Mouse (Mus musculus): ENCODE measurements around the gene Rap1gap2. TPM values are rescaled to one million over a fixed set of nuclear protein-coding genes. Genes with fewer than 3 reads are reported as not detected.

Gene Rap1gap2
- polyA plus RNA-seq, 1 experiment from 2014 or later = 8.9 TPM

DNA sequence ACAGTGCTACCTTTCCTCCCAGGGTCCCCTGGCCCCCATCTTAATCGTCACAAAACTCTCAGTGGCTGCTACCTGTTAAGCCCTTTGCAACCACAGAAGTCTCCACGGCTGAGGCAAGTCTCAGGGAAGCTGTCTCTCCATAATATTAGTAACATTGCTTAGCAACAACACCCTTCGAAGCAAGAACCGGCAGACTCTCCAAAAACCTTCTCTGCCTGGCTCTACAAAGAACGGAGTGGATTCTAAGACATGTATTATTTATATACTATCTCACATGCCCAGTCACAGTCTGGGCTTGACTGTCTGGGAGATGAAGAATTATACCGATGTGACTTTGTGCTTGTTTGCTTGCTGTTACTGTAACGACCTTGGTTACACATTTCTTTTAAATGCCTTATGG lies 83.2 kb downstream of the Rap1gap2 start:
- H3K27ac ChIP-seq (replicated peaks) = no peak overlapping the region
- H3K4me3 ChIP-seq = no peak overlapping the region
- H3K4me2 ChIP-seq (replicated peaks) = no peak overlapping the region
- H3K27me3 ChIP-seq = peaks cover 19% of the 10 kb centered on the region; the same call in 1 of the 2 replicates
- no peaks in the 10 kb centered on the region for H3K9me3 ChIP-seq
- 62% methylated on average over 7 of the region's 7 CpGs for WGBS
- H3K36me3 ChIP-seq = no peaks in the 10 kb centered on the region
- ATAC-seq (replicated peaks) = no peak
- peaks cover 17% of the 10 kb centered on the region for H3K4me1 ChIP-seq
- H3K9ac ChIP-seq (replicated peaks) = no peak overlapping the region

DNA sequence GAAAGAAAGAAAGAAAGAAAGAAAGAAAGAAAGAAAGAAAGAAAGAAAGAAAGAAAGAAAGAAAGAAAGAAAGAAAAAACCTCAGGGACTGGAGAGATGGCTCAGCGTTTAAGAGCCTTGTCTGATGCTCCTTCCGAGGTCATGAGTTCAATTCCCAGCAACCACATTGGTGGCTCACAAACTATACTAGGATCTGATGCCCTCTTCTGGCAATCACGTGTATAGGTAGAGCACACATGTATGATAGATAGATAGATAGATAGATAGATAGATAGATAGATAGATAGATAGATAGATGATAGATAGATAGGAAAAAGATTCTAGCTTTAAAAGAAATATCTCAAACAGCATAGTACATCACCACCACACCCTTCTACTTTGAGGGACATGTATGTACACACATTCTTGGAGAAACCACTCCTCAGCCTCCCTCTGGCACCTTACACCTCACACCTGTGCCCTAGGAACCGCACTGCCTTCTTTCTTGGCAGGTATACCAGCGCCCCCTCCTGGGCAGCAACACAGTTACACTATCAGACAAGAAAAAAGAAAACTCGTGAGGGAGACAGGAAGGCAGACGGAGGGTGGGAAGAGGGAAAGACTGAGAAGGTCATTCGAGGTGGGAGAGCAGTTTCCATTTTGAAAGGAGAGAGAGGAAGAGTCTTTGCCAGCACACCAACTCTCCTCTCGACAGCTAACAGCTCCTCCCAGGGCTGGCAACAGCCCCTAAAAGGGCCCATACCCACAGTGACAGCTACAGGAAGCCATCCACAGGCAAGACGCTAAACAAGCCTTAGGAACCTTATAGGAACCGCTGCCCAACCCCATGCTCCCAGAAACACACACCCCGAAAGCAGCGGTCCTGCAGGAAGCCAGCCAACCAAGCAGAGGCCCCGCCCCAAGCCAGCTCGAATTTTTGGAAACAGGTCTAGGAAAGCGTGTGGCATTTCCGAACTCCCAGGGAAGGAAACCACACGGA lies 84.2 kb downstream of the Rap1gap2 start:
- no peaks in the 10 kb centered on the region for H3K36me3 ChIP-seq
- H3K27me3 ChIP-seq = peaks cover 20% of the 10 kb centered on the region; the same call in 1 of the 2 replicates
- no peak overlapping the region for H3K4me3 ChIP-seq
- WGBS = 22% methylated on average over 18 of the region's 18 CpGs
- H3K4me2 ChIP-seq (replicated peaks) = peak overlapping the region; percentile 17; the same call in 1 of the 2 replicates
- H3K4me1 ChIP-seq = peaks cover 24% of the 10 kb centered on the region
- H3K27ac ChIP-seq (replicated peaks) = no peak overlapping the region
- no peak for ATAC-seq (replicated peaks)
- H3K9me3 ChIP-seq = no peaks in the 10 kb centered on the region
- no peak overlapping the region for H3K9ac ChIP-seq (replicated peaks)

DNA sequence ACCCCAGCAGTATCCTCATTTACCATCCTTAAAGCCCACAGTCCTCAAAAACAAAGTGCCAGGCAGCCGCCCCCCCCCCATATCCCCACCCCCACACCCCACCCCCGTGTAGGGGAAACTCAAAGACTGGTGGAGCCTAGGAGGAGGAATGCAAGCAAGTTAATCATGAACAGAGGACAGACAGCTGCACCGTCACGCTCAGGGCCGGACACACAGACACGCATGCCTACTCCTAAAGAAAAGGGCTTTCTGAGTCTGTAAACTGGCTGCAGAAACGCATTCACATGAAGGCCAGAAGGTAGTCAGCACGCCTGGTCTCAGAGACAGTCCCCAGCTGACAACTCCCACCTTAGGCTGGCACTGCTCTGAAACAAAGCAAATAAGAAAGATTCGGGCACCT lies 85.1 kb downstream of the Rap1gap2 start:
- no peak overlapping the region for H3K9ac ChIP-seq (replicated peaks)
- no peak overlapping the region for H3K4me3 ChIP-seq
- 64% methylated on average over 9 of the region's 9 CpGs for WGBS
- no peaks in the 10 kb centered on the region for H3K9me3 ChIP-seq
- no peak for ATAC-seq (replicated peaks)
- H3K36me3 ChIP-seq = no peaks in the 10 kb centered on the region
- H3K27me3 ChIP-seq = peaks cover 29% of the 10 kb centered on the region; the same call in 1 of the 2 replicates
- no peak overlapping the region for H3K27ac ChIP-seq (replicated peaks)
- H3K4me1 ChIP-seq = peaks cover 27% of the 10 kb centered on the region
- no peak overlapping the region for H3K4me2 ChIP-seq (replicated peaks)

DNA sequence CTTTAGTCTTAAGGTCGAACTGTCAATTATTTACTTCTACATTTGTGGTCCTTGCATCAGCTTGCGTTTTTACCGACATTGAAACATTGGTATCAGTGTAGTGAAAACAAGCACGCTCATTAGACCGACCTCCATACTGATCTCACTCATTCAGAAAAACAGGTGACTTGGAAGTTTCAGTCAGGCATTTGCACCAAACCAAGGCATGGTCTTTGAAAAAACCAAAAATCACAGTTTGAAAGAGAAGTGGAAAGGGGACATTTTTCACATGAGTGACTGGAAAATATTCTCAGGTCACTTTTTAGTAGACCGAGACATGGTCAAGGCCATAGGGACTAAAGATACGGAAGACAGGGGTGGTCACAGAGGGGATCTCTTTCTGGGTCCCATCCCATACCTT lies 85.5 kb downstream of the Rap1gap2 start:
- no peak overlapping the region for H3K4me3 ChIP-seq
- H3K4me1 ChIP-seq = peaks cover 27% of the 10 kb centered on the region
- H3K4me2 ChIP-seq (replicated peaks) = no peak overlapping the region
- peaks cover 32% of the 10 kb centered on the region; the same call in 1 of the 2 replicates for H3K27me3 ChIP-seq
- no peaks in the 10 kb centered on the region for H3K9me3 ChIP-seq
- no peak for ATAC-seq (replicated peaks)
- 91% methylated on average over 7 of the region's 7 CpGs for WGBS
- H3K27ac ChIP-seq (replicated peaks) = no peak overlapping the region
- H3K36me3 ChIP-seq = no peaks in the 10 kb centered on the region
- no peak overlapping the region for H3K9ac ChIP-seq (replicated peaks)

DNA sequence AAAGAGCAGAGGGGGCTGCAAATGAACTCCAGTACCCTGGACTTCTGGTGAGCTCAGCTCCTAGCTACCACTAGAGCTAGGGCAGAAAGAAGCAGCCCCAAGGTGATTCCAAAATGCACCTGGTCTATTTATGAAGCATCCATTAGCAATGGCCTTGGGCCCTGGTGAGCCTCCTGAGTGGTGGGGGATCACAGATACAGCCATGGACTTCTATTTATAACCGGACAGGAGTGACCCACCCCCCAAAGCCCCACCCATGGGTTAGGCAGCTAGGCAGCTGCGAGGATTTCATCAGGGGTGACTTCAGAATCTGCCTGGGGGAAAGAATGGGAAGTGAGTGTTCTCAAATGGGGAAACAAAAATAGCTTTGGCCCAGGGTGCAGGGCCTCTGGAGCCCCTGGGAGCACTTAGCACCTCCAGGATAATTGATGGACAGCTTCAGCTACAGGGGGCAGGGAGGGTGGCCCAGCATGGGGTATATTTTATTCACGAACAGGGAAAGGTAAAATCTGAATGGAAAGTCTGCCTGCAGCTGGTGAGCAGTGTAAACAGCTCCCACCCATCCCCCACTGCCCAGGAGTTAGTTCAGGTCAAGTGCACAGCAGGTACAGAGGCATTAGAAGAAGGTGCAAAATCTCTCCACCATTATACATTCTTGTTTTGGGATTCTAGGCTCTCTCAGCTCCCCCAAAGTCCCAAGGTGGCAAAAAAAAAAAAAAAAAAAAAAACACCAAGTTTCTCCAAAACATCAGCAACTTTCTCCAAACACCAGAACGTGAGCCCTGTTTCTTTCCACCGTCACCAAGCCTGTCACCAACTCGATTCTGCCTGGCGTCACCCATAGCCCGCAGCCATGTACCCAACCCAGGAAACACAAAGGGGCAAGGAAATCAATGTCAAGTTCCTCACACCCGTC lies 86.4 kb downstream of the Rap1gap2 start:
- Histone ChIP-seq H3K27me3 (peaks cover 32% of the 10 kb centered on the region; the same call in 1 of the 2 replicates), H3K36me3 (no peaks in the 10 kb centered on the region), H3K9ac (replicated peaks) (no peak overlapping the region), H3K27ac (replicated peaks) (no peak overlapping the region), H3K4me2 (replicated peaks) (no peak overlapping the region), H3K9me3 (no peaks in the 10 kb centered on the region), H3K4me3 (no peak overlapping the region), H3K4me1 (peaks cover 27% of the 10 kb centered on the region)
- ATAC-seq (replicated peaks) = no peak
- WGBS = 56% methylated on average over 9 of the region's 9 CpGs

DNA sequence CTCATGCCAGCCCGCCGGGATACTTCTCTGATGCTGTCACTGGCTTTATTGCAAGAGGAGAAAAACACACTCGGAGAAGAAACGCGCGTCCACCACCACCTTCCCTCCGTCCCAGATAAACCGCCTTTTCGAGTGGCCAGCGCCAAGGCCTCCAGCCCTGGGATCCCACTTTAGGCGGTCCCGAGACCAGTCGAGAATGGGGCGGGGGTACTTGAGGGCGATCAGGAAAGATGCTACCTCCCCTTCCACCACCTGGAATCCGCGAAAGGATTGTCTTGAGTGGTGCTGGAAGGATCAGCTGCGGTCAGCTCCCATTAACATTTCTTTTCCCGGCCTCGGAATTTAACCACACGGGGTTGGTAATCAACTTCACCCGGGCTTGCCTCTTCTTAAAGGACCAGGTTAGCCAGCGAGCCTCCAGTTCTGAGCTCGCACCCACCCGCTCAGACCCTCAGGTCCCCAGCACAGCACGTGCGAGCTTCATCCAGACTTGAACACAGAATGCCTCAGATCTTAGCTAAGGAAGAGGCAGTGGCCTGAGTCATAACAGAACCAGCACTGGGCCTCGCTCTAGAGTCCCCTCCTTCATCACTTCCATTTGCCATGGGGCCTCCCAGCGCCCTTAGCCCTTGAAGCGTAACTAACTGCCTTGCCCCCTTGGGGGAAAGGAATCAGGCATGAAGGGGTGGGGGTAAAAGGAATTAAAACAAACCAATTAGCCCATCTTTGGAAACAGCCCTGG lies 87.3 kb downstream of the Rap1gap2 start:
- WGBS = 7% methylated on average over 30 of the region's 30 CpGs
- Histone ChIP-seq H3K9ac (replicated peaks) (peak overlapping the region; percentile 60), H3K4me3 (peak overlapping the region; percentile 56), H3K27me3 (peaks cover 32% of the 10 kb centered on the region; the same call in 1 of the 2 replicates), H3K9me3 (no peaks in the 10 kb centered on the region), H3K4me1 (peaks cover 27% of the 10 kb centered on the region), H3K4me2 (replicated peaks) (peak overlapping the region; percentile 98), H3K27ac (replicated peaks) (no peak overlapping the region), H3K36me3 (no peaks in the 10 kb centered on the region)
- peak; percentile 7; the same call in 1 of the 2 replicates for ATAC-seq (replicated peaks)

DNA sequence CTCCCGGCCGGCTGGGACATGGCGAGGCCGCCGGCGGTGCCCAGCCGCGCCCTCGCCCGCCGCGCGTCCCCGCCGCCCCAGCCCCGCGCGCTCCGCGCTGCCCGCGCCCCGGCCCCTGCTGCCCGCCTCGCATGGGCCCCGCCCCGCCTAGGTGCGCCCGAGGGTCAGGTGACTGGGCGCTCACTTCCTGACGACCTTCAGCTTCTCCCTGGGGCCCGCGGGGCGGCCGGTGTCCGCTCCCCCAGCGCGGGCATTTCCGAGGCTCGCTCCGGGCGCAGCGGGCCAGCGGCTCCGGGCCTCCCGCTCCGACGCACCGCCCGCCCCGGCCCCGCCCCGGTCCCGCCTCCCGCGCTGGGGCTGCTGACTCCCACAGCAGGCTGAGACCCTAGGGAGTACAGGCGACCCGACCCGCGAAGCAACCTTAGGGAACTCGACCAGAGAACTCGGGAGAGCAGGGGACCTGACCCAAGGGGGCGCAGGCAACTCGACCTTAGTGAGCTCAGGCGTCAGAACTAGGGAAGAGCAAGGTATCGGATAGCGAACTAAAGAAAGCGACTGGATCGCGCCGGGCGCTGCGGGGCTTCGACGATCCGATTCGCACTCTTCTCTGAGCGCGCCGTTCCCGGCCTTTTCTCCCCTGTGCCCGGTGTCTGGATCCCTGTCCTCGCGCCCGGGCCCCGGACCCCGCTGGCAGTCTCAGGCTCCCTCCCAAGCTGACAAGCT lies 88.1 kb downstream of the Rap1gap2 start:
- Histone ChIP-seq H3K9ac (replicated peaks) (peak overlapping the region; percentile 60), H3K27ac (replicated peaks) (no peak overlapping the region), H3K4me3 (peak overlapping the region; percentile 56), H3K4me2 (replicated peaks) (peak overlapping the region; percentile 98), H3K4me1 (peaks cover 27% of the 10 kb centered on the region), H3K36me3 (no peaks in the 10 kb centered on the region), H3K9me3 (no peaks in the 10 kb centered on the region), H3K27me3 (peaks cover 32% of the 10 kb centered on the region; the same call in 1 of the 2 replicates)
- peak; percentile 76 for ATAC-seq (replicated peaks)
- under 1% methylated on average over 86 of the region's 87 CpGs for WGBS

DNA sequence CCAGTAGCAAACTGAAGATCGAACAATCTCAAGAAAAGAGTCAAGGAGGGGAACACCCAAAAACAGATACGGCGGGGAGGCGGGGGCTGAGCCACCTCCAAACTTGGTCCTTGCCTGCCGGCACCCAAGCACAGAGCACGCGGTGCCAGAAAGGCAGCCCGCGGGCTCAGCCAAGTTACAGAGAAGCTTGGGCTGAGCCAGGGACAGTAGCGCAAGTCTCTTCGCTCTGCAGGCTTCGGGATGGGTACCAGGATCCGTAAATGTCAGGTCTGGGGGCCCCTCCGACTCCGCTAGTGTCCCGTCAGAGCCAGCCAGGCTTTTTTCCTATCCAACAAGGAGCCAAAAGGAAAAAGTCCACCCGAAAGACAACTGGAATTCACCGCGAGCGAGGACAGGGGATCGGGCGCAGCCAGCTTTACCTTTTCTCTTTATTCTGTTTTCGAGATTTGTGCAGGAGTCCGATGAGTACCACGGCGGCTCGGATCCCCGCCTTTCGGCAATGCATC lies 88.7 kb downstream of the Rap1gap2 start:
- no peaks in the 10 kb centered on the region for H3K36me3 ChIP-seq
- under 1% methylated on average over 29 of the region's 29 CpGs for WGBS
- H3K27ac ChIP-seq (replicated peaks) = no peak overlapping the region
- peaks cover 32% of the 10 kb centered on the region; the same call in 1 of the 2 replicates for H3K27me3 ChIP-seq
- H3K4me2 ChIP-seq (replicated peaks) = peak overlapping the region; percentile 98
- peaks cover 26% of the 10 kb centered on the region for H3K4me1 ChIP-seq
- H3K9ac ChIP-seq (replicated peaks) = peak overlapping the region; percentile 60
- no peaks in the 10 kb centered on the region for H3K9me3 ChIP-seq
- peak; percentile 65 for ATAC-seq (replicated peaks)
- H3K4me3 ChIP-seq = peak overlapping the region; percentile 56

DNA sequence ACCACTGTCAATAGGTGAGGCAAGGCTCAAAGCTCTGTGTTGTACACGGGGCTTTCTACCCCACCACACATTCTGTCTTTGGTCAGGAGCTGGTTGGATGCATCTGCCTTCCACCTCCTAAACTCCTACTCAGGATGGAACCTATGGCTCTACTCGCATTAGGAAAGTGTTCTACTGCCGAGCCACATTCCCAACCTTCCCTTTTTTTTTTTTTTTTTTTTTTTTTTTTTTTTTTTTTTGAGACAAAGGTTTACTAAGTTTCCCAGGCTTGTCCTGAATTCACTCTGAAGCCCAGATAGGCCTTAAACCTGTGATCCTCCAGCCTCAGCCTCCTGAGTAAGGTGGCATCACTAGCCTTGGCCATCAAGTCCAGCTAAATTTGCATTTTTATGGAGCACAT lies 90.5 kb downstream of the Rap1gap2 start:
- Histone ChIP-seq H3K4me3 (no peak overlapping the region), H3K27ac (replicated peaks) (no peak overlapping the region), H3K4me1 (peaks cover 20% of the 10 kb centered on the region), H3K9me3 (no peaks in the 10 kb centered on the region), H3K27me3 (peaks cover 32% of the 10 kb centered on the region; the same call in 1 of the 2 replicates), H3K9ac (replicated peaks) (no peak overlapping the region), H3K36me3 (no peaks in the 10 kb centered on the region), H3K4me2 (replicated peaks) (no peak overlapping the region)
- WGBS = 87% methylated on average over 3 of the region's 3 CpGs
- no peak for ATAC-seq (replicated peaks)

DNA sequence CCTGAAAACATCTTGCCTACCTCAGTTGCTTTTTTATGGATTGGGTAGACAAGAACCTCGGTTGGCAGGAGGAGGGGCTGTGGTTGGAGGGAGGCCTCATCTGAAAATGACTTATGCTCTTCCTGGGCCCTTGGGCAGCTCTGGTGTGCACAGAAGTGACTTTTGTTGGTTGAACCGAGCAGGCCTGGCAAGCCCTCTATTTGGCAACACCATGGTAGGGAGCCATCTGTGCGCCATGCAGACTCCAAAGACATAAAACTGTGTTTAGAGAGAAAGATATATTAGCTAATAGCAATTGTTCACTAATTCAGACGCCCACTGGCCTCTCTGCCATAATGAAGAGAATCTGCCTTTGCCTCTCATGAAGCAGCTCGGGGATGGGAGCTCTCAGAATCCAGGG lies 94.6 kb downstream of the Rap1gap2 start:
- WGBS = 77% methylated on average over 5 of the region's 5 CpGs
- Histone ChIP-seq H3K9me3 (no peaks in the 10 kb centered on the region), H3K4me1 (no peaks in the 10 kb centered on the region), H3K27ac (replicated peaks) (no peak overlapping the region), H3K27me3 (peaks cover 8% of the 10 kb centered on the region; the same call in 1 of the 2 replicates), H3K4me3 (no peak overlapping the region), H3K36me3 (no peaks in the 10 kb centered on the region), H3K9ac (replicated peaks) (no peak overlapping the region), H3K4me2 (replicated peaks) (no peak overlapping the region)
- ATAC-seq (replicated peaks) = no peak

DNA sequence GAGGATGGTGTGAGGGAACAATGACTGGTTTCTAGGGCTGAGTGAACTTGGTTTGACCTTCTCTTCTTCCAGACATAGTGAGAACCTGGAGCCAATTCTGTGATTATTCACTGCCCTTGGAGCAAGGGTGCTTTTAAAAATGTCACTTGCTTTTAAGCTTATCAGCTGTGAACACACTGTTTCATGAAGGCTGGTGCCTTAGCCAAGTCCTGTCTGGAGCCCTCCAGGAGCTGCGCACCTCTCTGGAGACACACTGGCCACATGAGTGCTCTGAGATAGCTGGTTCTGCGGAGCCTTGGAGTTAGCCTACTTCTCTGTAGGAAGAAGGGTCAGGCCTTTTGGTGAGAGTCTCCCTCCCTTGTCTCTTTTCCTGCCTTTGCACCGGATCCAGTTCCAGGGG lies 95.7 kb downstream of the Rap1gap2 start:
- H3K9me3 ChIP-seq = no peaks in the 10 kb centered on the region
- WGBS = 100% methylated on average over 3 of the region's 3 CpGs
- no peak overlapping the region for H3K9ac ChIP-seq (replicated peaks)
- H3K27ac ChIP-seq (replicated peaks) = no peak overlapping the region
- no peaks in the 10 kb centered on the region for H3K27me3 ChIP-seq
- no peak for ATAC-seq (replicated peaks)
- no peaks in the 10 kb centered on the region for H3K36me3 ChIP-seq
- H3K4me2 ChIP-seq (replicated peaks) = no peak overlapping the region
- H3K4me3 ChIP-seq = no peak overlapping the region
- H3K4me1 ChIP-seq = no peaks in the 10 kb centered on the region
